Mouse (Mus musculus): ENCODE results near the gene Vmac. TPM values are rescaled to one million over a fixed set of nuclear protein-coding genes. Genes with fewer than 3 reads are reported as not detected.

The Vmac gene
- polyA plus RNA-seq, 1 experiment from 2014 or later, result 17.5 TPM

DNA sequence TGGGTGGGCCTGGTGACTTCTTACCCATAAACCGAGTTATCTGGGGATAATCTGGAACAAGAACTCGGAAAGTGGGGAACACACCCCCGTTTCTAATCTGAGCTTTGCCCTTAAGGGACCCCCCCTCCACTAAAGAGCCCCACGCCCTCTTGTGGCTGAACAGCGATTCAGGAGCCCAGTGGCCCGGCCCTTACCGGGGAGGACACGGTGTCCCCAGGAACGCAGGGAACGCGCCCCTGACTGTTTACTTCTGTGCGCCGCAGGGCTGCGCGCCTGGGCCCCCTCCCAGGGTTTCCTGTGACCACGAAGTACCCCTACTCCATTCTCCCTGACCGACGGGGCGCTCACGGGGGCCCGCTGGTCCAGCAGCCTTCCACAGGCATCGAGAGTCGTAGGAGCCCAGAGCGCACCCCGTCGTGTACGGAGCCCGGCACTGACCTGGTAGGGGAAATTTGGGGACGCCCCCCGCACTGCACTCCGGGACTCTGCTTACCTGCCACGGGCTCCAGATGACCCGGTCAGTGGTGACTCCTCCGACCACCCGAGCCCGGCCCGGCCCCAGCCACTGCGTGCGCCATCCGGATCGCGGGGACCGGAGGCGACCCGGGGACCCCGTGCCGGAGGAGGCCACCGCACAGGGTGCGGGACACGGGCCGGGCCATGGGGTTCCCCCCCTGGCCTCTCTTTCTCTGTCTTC, 39.0 kb upstream of the Vmac start:
- Histone ChIP-seq H3K4me2 (replicated peaks; ENCODE audit: low read depth, low read length) (peak overlapping the region; percentile 100), H3K27ac (ENCODE audit: low read length) (no peak overlapping the region), H3K36me3 (ENCODE audit: insufficient read depth, low read length) (no peaks in the 10 kb centered on the region), H3K4me1 (ENCODE audit: insufficient read depth, low read depth, low read length) (0 out of 2 replicates have a peak, but pooled peaks cover 6% of the 10 kb centered on the region), H3K9me3 (ENCODE audit: low read length) (no peaks in the 10 kb centered on the region), H3K27me3 (replicated peaks; ENCODE audit: insufficient read depth, low read length) (peaks cover 25% of the 10 kb centered on the region), H3K4me3 (ENCODE audit: low read depth, low read length) (peak overlapping the region; percentile 49), H3K9ac (replicated peaks; ENCODE audit: low read depth) (peak overlapping the region; percentile 32; the same call in 1 of the 2 replicates)
- WGBS, result 1% methylated on average over 35 of the region's 51 CpGs
- peak; percentile 23 for ATAC-seq
- peak; percentile 66 for TF ChIP-seq CTCF (IDR thresholded peaks at IDR 0.05)
- no peak for TF ChIP-seq EP300 (IDR thresholded peaks at IDR 0.05)
- peak; percentile 69 for DNase-seq (ENCODE audit: low spot score)

DNA sequence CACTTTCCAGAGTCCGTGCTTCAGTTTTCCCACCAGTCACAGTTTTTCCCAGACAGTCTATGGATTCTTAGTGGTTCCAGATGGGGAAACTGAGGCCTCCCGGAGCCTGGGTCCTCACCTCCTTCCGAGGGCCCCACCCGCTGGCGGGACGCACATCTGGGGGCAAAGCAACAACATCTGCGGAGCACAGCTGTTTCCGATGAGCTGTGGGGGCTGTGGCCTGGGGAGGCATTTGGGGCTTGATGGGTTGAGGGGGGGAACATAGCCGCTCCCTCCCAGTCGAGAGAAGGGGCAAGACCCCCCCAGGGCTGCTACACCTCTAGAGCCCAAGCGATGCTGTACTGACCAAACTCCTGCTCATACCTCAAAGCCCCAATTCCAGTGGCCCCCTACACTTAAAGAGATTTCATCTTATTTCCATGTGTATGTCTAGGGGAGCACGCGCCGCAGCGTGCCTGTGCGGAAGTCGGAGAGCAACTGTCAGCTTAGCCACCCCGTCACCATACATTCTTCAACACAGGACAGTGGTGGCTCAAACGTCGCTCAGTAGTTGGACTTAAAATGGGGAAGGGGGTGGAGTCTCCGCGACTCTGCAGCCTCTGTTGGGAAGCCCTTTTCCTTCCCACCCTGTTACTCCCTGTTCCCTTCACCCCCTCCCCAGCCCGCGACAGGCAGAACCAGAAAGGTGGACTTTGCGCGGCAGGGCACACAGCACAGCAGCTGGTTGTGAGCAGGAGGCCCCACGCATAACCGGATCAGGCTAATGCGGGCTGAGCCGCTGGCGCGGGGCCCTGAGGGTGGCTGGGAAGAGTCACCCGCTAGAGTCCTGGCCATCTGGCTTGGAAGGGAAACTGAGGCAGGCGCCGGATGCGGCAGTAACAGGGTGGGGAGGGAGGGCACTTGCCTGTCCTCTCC, 36.7 kb upstream of the Vmac start:
- peaks cover 25% of the 10 kb centered on the region for H3K27me3 ChIP-seq (replicated peaks; ENCODE audit: insufficient read depth, low read length)
- no peak overlapping the region for H3K9ac ChIP-seq (replicated peaks; ENCODE audit: low read depth)

GRCm38 (mm10) chr17:56753452-56753851, 35.6 kb upstream of the Vmac start:
- 17% methylated on average over 15 of the region's 15 CpGs for WGBS
- Histone ChIP-seq H3K4me1 (ENCODE audit: insufficient read depth, low read depth, low read length) (0 out of 2 replicates have a peak, but pooled peaks cover 6% of the 10 kb centered on the region), H3K4me2 (replicated peaks; ENCODE audit: low read depth, low read length) (no peak overlapping the region), H3K4me3 (ENCODE audit: low read depth, low read length) (no peak overlapping the region), H3K9me3 (ENCODE audit: low read length) (no peaks in the 10 kb centered on the region), H3K36me3 (ENCODE audit: insufficient read depth, low read length) (no peaks in the 10 kb centered on the region), H3K9ac (replicated peaks; ENCODE audit: low read depth) (no peak overlapping the region), H3K27me3 (replicated peaks; ENCODE audit: insufficient read depth, low read length) (peaks cover 25% of the 10 kb centered on the region), H3K27ac (ENCODE audit: low read length) (no peak overlapping the region)
- no peak for DNase-seq (ENCODE audit: low spot score)
- ATAC-seq, result no peak
- TF ChIP-seq EP300 (IDR thresholded peaks at IDR 0.05) (no peak), CTCF (IDR thresholded peaks at IDR 0.05) (no peak)

More for the DNA sequence above, 36.7 kb upstream of the Vmac start:
- ATAC-seq, result no peak
- no peak for DNase-seq (ENCODE audit: low spot score)
- WGBS, result 17% methylated on average over 36 of the region's 36 CpGs
- no peak overlapping the region for H3K27ac ChIP-seq (ENCODE audit: low read length)
- H3K4me2 ChIP-seq (replicated peaks; ENCODE audit: low read depth, low read length), result no peak overlapping the region
- H3K4me1 ChIP-seq (ENCODE audit: insufficient read depth, low read depth, low read length), result 0 out of 2 replicates have a peak, but pooled peaks cover 6% of the 10 kb centered on the region
- TF ChIP-seq CTCF (IDR thresholded peaks at IDR 0.05) (no peak), EP300 (IDR thresholded peaks at IDR 0.05) (no peak)
- no peak overlapping the region for H3K4me3 ChIP-seq (ENCODE audit: low read depth, low read length)
- H3K36me3 ChIP-seq (ENCODE audit: insufficient read depth, low read length), result no peaks in the 10 kb centered on the region
- no peaks in the 10 kb centered on the region for H3K9me3 ChIP-seq (ENCODE audit: low read length)

DNA sequence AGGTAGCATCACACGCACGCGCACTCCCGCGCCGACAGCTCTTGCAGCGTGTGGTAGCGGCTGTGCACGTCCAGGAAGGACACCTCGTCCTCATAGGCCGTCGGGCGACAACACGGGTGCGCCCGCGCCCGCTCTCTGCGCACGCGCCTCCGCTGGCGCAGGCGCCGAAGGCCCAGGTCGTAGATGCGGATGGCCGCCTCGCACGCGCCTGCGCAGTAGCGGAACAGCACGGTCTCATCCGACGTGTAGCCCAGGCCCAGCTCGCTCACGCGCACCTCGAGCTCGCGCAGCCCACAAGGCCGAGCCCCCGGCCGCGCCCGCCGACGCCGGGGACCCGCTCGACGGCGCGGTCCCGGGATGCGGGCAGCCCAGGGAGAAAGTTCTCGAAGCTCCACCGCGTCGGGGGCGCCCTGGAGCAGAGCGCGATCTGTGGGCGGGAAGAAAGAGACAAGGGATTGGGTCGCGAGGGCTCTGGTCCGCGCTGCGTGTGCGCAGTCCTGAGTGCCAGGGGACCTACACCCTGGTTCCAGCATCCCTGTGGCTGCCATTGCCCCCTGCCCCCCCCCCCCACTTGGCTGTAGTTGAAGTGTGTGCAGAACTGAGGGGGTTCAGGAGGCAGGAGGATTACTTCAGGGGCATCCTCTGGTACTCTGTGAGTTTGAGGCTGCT, 33.7 kb upstream of the Vmac start:
- Histone ChIP-seq H3K36me3 (ENCODE audit: insufficient read depth, low read length) (no peaks in the 10 kb centered on the region), H3K4me3 (ENCODE audit: low read depth, low read length) (0 out of 2 replicates have a peak overlapping the region, but pooled peaks have one; percentile 10), H3K27ac (ENCODE audit: low read length) (no peak overlapping the region), H3K4me1 (ENCODE audit: insufficient read depth, low read depth, low read length) (no peaks in the 10 kb centered on the region), H3K27me3 (replicated peaks; ENCODE audit: insufficient read depth, low read length) (peaks cover 17% of the 10 kb centered on the region), H3K9me3 (ENCODE audit: low read length) (no peaks in the 10 kb centered on the region), H3K4me2 (replicated peaks; ENCODE audit: low read depth, low read length) (peak overlapping the region; percentile 41), H3K9ac (replicated peaks; ENCODE audit: low read depth) (no peak overlapping the region)
- ATAC-seq (peak; percentile 70), DNase-seq (ENCODE audit: low spot score) (peak; percentile 68)
- 22% methylated on average over 64 of the region's 71 CpGs for WGBS
- TF ChIP-seq CTCF (IDR thresholded peaks at IDR 0.05) (no peak), EP300 (IDR thresholded peaks at IDR 0.05) (no peak)

GRCm38 (mm10) chr17:56744173-56744572, 26.4 kb upstream of the Vmac start:
- Histone ChIP-seq H3K4me2 (replicated peaks; ENCODE audit: low read depth, low read length) (no peak overlapping the region), H3K36me3 (ENCODE audit: insufficient read depth, low read length) (no peaks in the 10 kb centered on the region), H3K4me3 (ENCODE audit: low read depth, low read length) (no peak overlapping the region), H3K27ac (ENCODE audit: low read length) (no peak overlapping the region), H3K4me1 (ENCODE audit: insufficient read depth, low read depth, low read length) (no peaks in the 10 kb centered on the region), H3K9me3 (ENCODE audit: low read length) (no peaks in the 10 kb centered on the region), H3K27me3 (replicated peaks; ENCODE audit: insufficient read depth, low read length) (no peaks in the 10 kb centered on the region), H3K9ac (replicated peaks; ENCODE audit: low read depth) (no peak overlapping the region)
- no peak for TF ChIP-seq CTCF (IDR thresholded peaks at IDR 0.05)
- DNase-seq (ENCODE audit: low spot score) (no peak), ATAC-seq (no peak)
- 33% methylated on average over 5 of the region's 5 CpGs for WGBS

GRCm38 (mm10) chr17:56740788-56741160, 23.0 kb upstream of the Vmac start:
- no peak overlapping the region for H3K9ac ChIP-seq (replicated peaks; ENCODE audit: low read depth)
- TF ChIP-seq CTCF (IDR thresholded peaks at IDR 0.05) (no peak), EP300 (IDR thresholded peaks at IDR 0.05) (no peak)
- ATAC-seq (peak; percentile 19; the same call in 1 of the 2 replicates), DNase-seq (ENCODE audit: low spot score) (peak; percentile 21)
- no peaks in the 10 kb centered on the region for H3K27me3 ChIP-seq (replicated peaks; ENCODE audit: insufficient read depth, low read length)
- no peak overlapping the region for H3K27ac ChIP-seq (ENCODE audit: low read length)
- no peaks in the 10 kb centered on the region for H3K36me3 ChIP-seq (ENCODE audit: insufficient read depth, low read length)
- no peak overlapping the region for H3K4me3 ChIP-seq (ENCODE audit: low read depth, low read length)
- no peak overlapping the region for H3K4me2 ChIP-seq (replicated peaks; ENCODE audit: low read depth, low read length)
- 70% methylated on average over 17 of the region's 17 CpGs for WGBS
- no peaks in the 10 kb centered on the region for H3K4me1 ChIP-seq (ENCODE audit: insufficient read depth, low read depth, low read length)
- no peaks in the 10 kb centered on the region for H3K9me3 ChIP-seq (ENCODE audit: low read length)

Data from lung, postnatal 0 days (tissue).